Comparison of ENCODE assay signal across 9 mouse cellular contexts in the genomic region with DNA sequence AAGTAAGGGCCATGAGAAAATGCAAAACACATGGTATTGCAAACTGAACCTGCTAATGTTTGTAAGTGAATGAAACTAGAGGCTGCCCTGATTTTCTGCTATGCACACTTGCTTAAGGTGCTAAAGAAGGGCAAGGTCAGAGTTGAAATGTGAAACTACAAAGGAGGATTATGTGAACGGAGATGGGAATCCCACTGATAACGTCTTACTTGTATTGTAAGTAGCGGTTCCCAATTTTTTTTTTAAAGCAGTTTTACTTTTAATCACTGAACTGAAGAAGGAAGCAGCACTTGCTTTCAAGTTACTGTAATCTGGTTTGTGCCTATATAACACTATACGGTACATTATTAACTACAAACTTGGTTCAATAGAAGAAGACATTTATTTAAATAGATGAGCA. TPM values are rescaled to one million over a fixed set of nuclear protein-coding genes. Genes with fewer than 3 reads are reported as not detected.
DNase-seq lines count a peak whose midpoint lies in the region; ATAC-seq and TF ChIP-seq lines count a peak whose summit lies in the region.
"Had no signal": no experiment of that assay in that cellular context is flagged by ENCODE, and none has a peak within 500 bp of the region (broad histone marks: within the 10 kb centered on the region; RNA-seq: fewer than 3 reads in every experiment).

No protein-coding gene starts in this region.

- no peak overlapping the region for H3K27ac ChIP-seq in heart, postnatal 0 days (ENCODE audit: low read depth)
- H3K27ac ChIP-seq in embryonic facial prominence, embryonic 14.5 days (replicated peaks; ENCODE audit: low read depth, low read length), result no peak overlapping the region
- H3K27ac ChIP-seq in intestine, embryonic 14.5 days (ENCODE audit: low read depth), result no peak overlapping the region
- no peak overlapping the region for H3K27ac ChIP-seq in midbrain, embryonic 13.5 days

- H3K9ac ChIP-seq in heart, postnatal 0 days (replicated peaks; ENCODE audit: low read depth, low read length), result no peak overlapping the region
- H3K9ac ChIP-seq in embryonic facial prominence, embryonic 14.5 days (ENCODE audit: low read depth, low read length), result peak overlapping the region; percentile 92; the same call in 1 of the 2 replicates
- no peak overlapping the region for H3K9ac ChIP-seq in intestine, embryonic 14.5 days (ENCODE audit: low read length)
- no peak overlapping the region for H3K9ac ChIP-seq in midbrain, embryonic 13.5 days (replicated peaks)

- TF ChIP-seq CTCF in heart, postnatal 0 days (IDR thresholded peaks at IDR 0.05; ENCODE audit: low read depth), result no peak

- H3K4me3 ChIP-seq in heart, postnatal 0 days (ENCODE audit: low read depth, low read length), result no peak overlapping the region
- peak overlapping the region; percentile 85 for H3K4me3 ChIP-seq in embryonic facial prominence, embryonic 14.5 days (ENCODE audit: low read depth, low read length)
- H3K4me3 ChIP-seq in intestine, embryonic 14.5 days (ENCODE audit: low read depth, low read length), result peak overlapping the region; percentile 85
- H3K4me3 ChIP-seq in midbrain, embryonic 13.5 days (replicated peaks), result peak overlapping the region; percentile 86

- ATAC-seq in heart, postnatal 0 days (ENCODE audit: insufficient read depth, low read depth), result no peak
- no peak for ATAC-seq in embryonic facial prominence, embryonic 14.5 days (ENCODE audit: low read depth)
- ATAC-seq in intestine, embryonic 14.5 days (replicated peaks; ENCODE audit: low FRiP score, low TSS enrichment, low read depth), result no peak
- ATAC-seq in midbrain, embryonic 13.5 days, result no peak

- no peaks in the 10 kb centered on the region for H3K9me3 ChIP-seq in heart, postnatal 0 days (replicated peaks; ENCODE audit: control insufficient read depth, low read length)
- H3K9me3 ChIP-seq in embryonic facial prominence, embryonic 14.5 days (ENCODE audit: control insufficient read depth, low read length), result no peaks in the 10 kb centered on the region
- no peaks in the 10 kb centered on the region for H3K9me3 ChIP-seq in intestine, embryonic 14.5 days (ENCODE audit: control insufficient read depth, low read length)
- no peaks in the 10 kb centered on the region for H3K9me3 ChIP-seq in midbrain, embryonic 13.5 days

- 0 out of 2 replicates have a peak overlapping the region, but pooled peaks have one; percentile 99 for H3K4me2 ChIP-seq in heart, postnatal 0 days (ENCODE audit: low read depth, low read length)
- peak overlapping the region; percentile 99 for H3K4me2 ChIP-seq in embryonic facial prominence, embryonic 14.5 days (ENCODE audit: low read depth, low read length)
- peak overlapping the region; percentile 99 for H3K4me2 ChIP-seq in intestine, embryonic 14.5 days (ENCODE audit: low read length)
- peak overlapping the region; percentile 99 for H3K4me2 ChIP-seq in midbrain, embryonic 13.5 days (replicated peaks)

- no peak for DNase-seq in heart, postnatal 0 days (ENCODE audit: low spot score)
- no peak for DNase-seq in heart, adult 18-20 months
- DNase-seq in embryonic facial prominence, embryonic 14.5 days (ENCODE audit: low spot score), result no peak
- DNase-seq in intestine, embryonic 14.5 days (ENCODE audit: low spot score), result no peak
- no peak for DNase-seq in left cerebral cortex, postnatal 25 days (ENCODE audit: low spot score in 2 of 2)
- no peak for DNase-seq in thymus, postnatal 0 days (ENCODE audit: low spot score)
- no peak for DNase-seq in spleen, postnatal 4 days (ENCODE audit: low spot score in 2 of 2)
- DNase-seq: thymus, postnatal 25 days had no signal

- no peaks in the 10 kb centered on the region for H3K27me3 ChIP-seq in heart, postnatal 0 days (ENCODE audit: control insufficient read depth, insufficient read depth, low read length)
- no peaks in the 10 kb centered on the region for H3K27me3 ChIP-seq in embryonic facial prominence, embryonic 14.5 days (replicated peaks; ENCODE audit: control insufficient read depth, insufficient read depth, low read length)
- no peaks in the 10 kb centered on the region for H3K27me3 ChIP-seq in intestine, embryonic 14.5 days (replicated peaks; ENCODE audit: control insufficient read depth, insufficient read depth, low read length)
- no peaks in the 10 kb centered on the region for H3K27me3 ChIP-seq in midbrain, embryonic 13.5 days

- 86% methylated on average over 4 of the region's 4 CpGs for WGBS in heart, postnatal 0 days
- 60% methylated on average over 4 of the region's 4 CpGs for WGBS in embryonic facial prominence, embryonic 14.5 days
- 76% methylated on average over 4 of the region's 4 CpGs for WGBS in intestine, embryonic 14.5 days
- WGBS in midbrain, embryonic 13.5 days, result 61% methylated on average over 4 of the region's 4 CpGs

- TF ChIP-seq EP300 in heart, postnatal 0 days (IDR thresholded peaks at IDR 0.05; ENCODE audit: low read depth), result no peak

- no peaks in the 10 kb centered on the region for H3K36me3 ChIP-seq in heart, postnatal 0 days (replicated peaks; ENCODE audit: control insufficient read depth, insufficient read depth, low read length)
- H3K36me3 ChIP-seq in embryonic facial prominence, embryonic 14.5 days (ENCODE audit: control insufficient read depth, insufficient read depth, low read length), result no peaks in the 10 kb centered on the region
- H3K36me3 ChIP-seq in intestine, embryonic 14.5 days (ENCODE audit: control insufficient read depth, insufficient read depth, low read length), result no peaks in the 10 kb centered on the region
- no peaks in the 10 kb centered on the region; the same call in 1 of the 2 replicates for H3K36me3 ChIP-seq in midbrain, embryonic 13.5 days

- H3K4me1 ChIP-seq in heart, postnatal 0 days (ENCODE audit: control insufficient read depth, insufficient read depth), result peaks cover 6% of the 10 kb centered on the region
- peaks cover 21% of the 10 kb centered on the region for H3K4me1 ChIP-seq in embryonic facial prominence, embryonic 14.5 days (ENCODE audit: control insufficient read depth, insufficient read depth, low read length)
- peaks cover 11% of the 10 kb centered on the region; the same call in 1 of the 2 replicates for H3K4me1 ChIP-seq in intestine, embryonic 14.5 days (replicated peaks; ENCODE audit: control insufficient read depth, insufficient read depth, low read length)
- H3K4me1 ChIP-seq in midbrain, embryonic 13.5 days (replicated peaks), result peaks cover 36% of the 10 kb centered on the region

- intact Hi-C loops in left cerebral cortex, postnatal 25 days (cut with DNase I), result loop anchor here (5.0 kb wide), 1 partner anchor 112 kb away; no protein-coding TSS in a partner anchor

RNA-seq across cellular contexts. Expression of a gene that starts 2.1 kb away (rescaled TPM):
- total RNA-seq in heart, postnatal 0 days (2014; rRNA removed; ENCODE audit: low replicate concordance), result 2.4 TPM in 2 replicates
- 0.97 and 1.2 TPM in 2 replicates for polyA plus RNA-seq in heart, postnatal 0 days (2015; fragmentation: Nextera tagmentation; extraction: Ambion mirVana)
- 1 to 10 TPM; 1.3 to 2.7 TPM for total RNA-seq in heart, adult 18-20 months (2021)
- 9.1 and 10.0 TPM in 2 replicates for polyA plus RNA-seq in embryonic facial prominence, embryonic 14.5 days (2014; fragmentation: Nextera tagmentation; extraction: Ambion mirVana)
- 12.4 and 12.6 TPM in 2 replicates for polyA plus RNA-seq in intestine, embryonic 14.5 days (2014; fragmentation: Nextera tagmentation; extraction: Ambion mirVana)
- 14.7 and 16.1 TPM in 2 replicates for polyA plus RNA-seq in midbrain, embryonic 13.5 days (2015; fragmentation: Nextera tagmentation; extraction: Ambion mirVana)
- total RNA-seq in left cerebral cortex, postnatal 25 days (2021), result 1 to 10 TPM; 8.6 to 8.8 TPM
- polyA plus RNA-seq in thymus, postnatal 0 days (2015; fragmentation: Nextera tagmentation; extraction: Ambion mirVana), result 2.3 and 2.4 TPM in 2 replicates

RNA-seq across cellular contexts. Expression of a gene that starts 2.2 kb away (rescaled TPM):
- 33.8 and 37.8 TPM in 2 replicates for total RNA-seq in heart, postnatal 0 days (2014; rRNA removed; ENCODE audit: low replicate concordance)
- polyA plus RNA-seq in heart, postnatal 0 days (2015; fragmentation: Nextera tagmentation; extraction: Ambion mirVana), result 27.8 and 30.3 TPM in 2 replicates
- total RNA-seq in heart, adult 18-20 months (2021), result 10 to 100 TPM; 15.0 to 16.6 TPM
- polyA plus RNA-seq in embryonic facial prominence, embryonic 14.5 days (2014; fragmentation: Nextera tagmentation; extraction: Ambion mirVana), result 40.5 and 47.1 TPM in 2 replicates
- polyA plus RNA-seq in intestine, embryonic 14.5 days (2014; fragmentation: Nextera tagmentation; extraction: Ambion mirVana), result 43.1 and 51.0 TPM in 2 replicates
- polyA plus RNA-seq in midbrain, embryonic 13.5 days (2015; fragmentation: Nextera tagmentation; extraction: Ambion mirVana), result 17.5 and 18.1 TPM in 2 replicates
- 1 to 10 TPM; 6.9 to 7.6 TPM for total RNA-seq in left cerebral cortex, postnatal 25 days (2021)
- polyA plus RNA-seq in thymus, postnatal 0 days (2015; fragmentation: Nextera tagmentation; extraction: Ambion mirVana), result 15.8 and 16.4 TPM in 2 replicates
